Mouse (Mus musculus): Measurements from ENCODE around the gene Sat1.

GRCm38 (mm10) chrX:155218277-155218676 lies 2.0 kb upstream of the Sat1 start:
- TF ChIP-seq CHD2 (IDR thresholded peaks at IDR 0.05; ENCODE audit: low read depth, low read length) (no peak), ZNF384 (IDR thresholded peaks at IDR 0.05; ENCODE audit: low read depth, low read length) (no peak), MAFK (IDR thresholded peaks at IDR 0.05; ENCODE audit: insufficient read depth, low read depth, low read length) (no peak)

Measured in ES-E14 (cell line).